Mouse (Mus musculus) myocyte (in vitro differentiated cells): ENCODE results near the gene D930048N14Rik.

ENCODE experiments used
- E2F4 ChIP-seq: IDR thresholded peaks from one replicate; pipeline ENCODE4 v1.6.1; 2011; ENCODE audit warnings: mild to moderate bottlenecking, control low read depth, moderate library complexity; ENCODE audit not compliant: insufficient read depth
- MAX ChIP-seq: IDR thresholded peaks from one replicate; pipeline ENCODE4 v1.6.1; 2011; ENCODE audit warnings: low read depth, mild to moderate bottlenecking, control low read depth
- POLR2A ChIP-seq: IDR thresholded peaks from one replicate; pipeline ENCODE4 v1.6.1; 2011; ENCODE audit warnings: low read depth, mild to moderate bottlenecking, control low read depth, moderate library complexity; ENCODE audit not compliant: insufficient read length
- USF1 ChIP-seq: IDR thresholded peaks from one replicate; pipeline ENCODE4 v1.6.1; 2011; ENCODE audit warnings: low read depth, mild to moderate bottlenecking, control low read depth, moderate library complexity

DNA sequence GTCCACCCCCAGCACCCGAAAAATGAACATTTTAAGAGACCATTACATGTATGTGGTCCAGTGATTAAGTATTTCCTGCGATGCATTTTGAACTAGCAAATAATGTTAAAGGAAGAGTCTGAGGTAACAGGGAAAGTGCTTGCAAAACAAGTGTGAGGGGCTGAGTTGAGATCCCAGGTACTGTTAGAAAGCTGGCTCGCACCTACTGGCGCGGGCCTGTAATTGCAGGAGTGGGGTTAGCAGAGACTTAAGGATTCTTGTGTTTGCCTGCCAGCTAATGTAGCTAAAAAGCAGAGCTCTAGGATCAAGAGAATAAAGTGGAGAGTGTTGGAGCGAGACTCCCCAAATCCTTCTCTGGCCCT lies 14.4 kb upstream of the D930048N14Rik start:
- no peak for TF ChIP-seq POLR2A
- TF ChIP-seq USF1, result no peak
- TF ChIP-seq MAX, result no peak
- TF ChIP-seq E2F4, result no peak
